Mouse (Mus musculus) spleen, adult 12 weeks (tissue): ENCODE measurements around the gene Pparg.

Experiments
- DNase-seq: peaks from one replicate; pipeline ENCODE4 v3.0.0; 2022; ENCODE audit warnings: low spot score

Gene Pparg

DNA sequence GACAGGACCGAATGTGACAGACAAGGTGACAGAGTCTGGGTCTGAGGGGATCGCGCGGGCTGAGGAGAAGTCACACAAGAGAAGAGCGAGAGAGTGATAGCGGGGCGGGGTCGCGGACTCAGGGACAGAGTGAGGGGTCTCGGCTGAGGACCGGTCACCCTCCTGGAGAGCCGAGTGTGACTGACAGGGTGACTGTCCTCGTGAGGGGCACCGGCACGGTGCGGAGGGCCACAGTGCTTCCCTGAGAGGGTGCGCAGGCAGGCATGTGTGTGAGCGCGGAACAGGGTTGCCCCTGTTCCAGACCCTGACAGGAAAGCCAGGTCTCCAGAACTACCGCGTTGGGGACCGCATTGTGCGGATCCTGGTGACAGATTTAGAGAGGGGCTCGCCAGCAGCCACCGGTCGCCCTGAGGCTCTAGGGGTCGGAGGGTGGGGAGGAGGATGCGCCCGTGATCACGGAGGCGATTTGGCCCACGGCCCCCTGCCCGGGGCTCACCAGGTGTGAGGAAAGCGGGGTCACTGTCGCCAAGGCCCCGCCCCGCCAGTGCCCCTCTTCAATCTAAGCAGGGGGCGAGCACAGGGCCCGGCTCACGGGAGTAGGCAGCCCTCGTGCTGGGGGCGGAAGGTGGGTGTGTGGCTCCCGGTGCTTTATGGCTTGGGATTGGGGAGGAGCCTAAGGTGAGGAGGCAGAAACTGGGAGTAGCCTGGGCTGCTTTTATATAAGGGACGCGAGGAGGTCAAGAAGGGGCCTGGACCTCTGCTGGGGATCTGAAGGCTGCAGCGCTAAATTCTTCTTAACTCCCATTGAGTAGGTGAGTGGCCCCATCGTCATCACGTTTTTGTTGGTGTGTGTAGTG, 1.1 kb downstream of the Pparg start:
- no peak for DNase-seq

DNA sequence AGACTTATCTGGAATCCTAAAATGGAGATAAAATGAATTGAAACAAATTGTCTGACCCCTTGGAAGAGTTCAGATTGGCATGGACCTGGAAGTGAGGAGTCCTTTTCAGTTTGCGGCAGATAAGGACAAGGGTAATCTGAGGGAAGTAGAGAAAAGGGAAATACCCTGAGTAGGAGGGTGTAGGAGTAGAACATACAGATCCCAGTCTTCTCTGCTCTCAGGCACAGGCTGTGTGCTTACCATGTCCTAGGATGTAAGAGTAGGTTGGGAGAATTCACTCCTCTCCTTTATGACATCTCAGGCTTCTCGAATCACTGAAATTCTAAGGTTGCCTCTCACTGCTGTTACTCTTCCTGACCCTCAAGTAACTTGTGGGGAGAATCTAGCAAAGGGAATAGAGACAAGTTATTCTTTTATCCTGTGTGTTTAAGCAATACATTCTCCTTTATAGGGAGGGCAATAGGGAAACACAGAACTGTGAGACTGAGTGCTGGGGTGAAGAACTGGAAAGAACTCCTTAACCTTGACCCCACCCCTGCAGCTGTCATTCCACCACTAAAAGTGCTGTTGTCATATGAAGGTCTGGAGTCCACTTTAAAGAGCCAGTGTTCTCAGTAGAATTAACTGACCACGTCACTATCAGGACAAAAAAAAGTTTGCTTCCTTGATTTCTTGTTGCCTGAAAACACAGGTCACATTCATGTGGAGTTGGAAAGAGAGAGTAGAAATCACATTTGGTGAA, 6.3 kb downstream of the Pparg start:
- no peak for DNase-seq

DNA sequence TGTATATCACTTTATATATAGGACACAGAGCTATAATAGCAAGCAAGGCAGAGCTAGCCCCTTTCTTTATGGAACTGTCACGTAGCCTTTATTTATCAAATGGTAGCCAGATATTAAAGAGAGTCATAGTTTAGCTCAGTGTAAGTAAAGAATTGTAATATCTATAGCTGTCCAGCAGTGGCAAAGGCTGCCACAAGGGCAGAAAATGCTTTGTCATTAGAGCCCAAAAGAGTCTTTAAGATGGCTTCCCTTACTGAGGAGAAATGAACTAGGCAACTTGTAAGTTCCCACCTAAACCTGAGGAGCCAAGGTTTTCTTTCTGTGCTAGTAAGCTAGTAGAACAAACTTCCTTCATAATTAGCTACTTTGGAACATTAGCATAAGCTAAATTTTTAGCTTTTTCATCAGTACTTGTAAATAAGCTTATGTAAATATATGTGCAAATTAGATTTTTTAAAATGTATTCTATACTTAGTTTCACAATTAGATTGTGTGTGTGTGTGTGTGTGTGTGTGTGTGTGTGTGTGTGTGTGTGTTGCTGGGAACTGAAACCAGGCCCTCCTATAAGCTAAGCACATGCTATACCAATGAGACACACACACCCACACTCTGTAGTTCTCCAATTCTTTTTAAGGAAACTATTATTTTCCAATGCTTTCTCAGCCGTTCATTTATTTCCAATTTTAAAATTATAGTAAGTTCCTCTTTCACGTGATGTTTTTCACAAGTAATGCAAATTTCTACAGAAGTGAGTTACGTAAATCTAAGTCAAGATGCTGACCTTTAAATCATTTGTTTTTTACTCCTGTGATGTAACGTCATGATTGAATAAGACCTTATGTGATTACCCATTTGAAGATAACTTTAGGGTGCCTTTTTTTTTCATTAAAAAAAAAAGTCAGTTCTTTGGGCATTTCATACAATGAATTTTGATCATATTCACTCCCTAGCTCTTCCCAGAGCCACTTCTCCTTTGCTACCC, 14.4 kb downstream of the Pparg start:
- DNase-seq, result no peak

DNA sequence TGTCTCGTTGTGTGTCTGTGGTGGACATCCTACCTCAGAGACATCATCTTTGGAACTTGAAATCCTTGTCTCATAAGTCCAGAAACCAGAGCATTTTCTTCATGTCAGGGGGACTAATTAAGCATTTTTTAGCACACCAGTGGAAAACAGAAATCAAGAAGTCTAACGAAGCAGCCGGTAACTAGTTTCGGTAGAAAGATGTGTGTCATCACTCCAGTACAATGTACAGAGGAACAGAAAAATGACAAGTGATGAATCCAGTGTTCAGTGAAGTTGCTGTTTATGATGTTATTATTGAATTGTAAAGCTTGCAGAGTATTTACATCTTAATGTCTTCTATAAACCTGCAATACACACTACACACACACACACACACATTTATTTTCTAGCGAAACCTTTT, 19.8 kb downstream of the Pparg start:
- no peak for DNase-seq

DNA sequence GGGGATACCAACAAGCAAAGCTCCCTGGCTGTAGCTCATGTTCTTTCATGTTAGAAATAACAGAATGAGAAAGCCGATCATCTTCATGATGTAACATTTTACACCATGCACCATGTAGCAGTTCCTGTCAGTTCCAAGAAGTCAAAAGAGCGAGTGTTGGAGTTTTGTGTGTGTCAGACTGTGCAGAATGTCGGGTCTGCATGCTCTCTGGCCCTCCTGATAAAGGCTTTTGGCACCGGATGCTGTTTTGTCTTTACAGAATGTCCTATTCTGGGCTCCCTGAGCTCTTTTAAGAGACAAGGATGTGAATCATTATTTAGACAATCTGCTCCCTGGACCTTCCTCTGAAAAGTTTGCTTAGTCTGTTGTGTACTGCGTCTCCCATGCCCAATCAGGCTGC, 22.0 kb downstream of the Pparg start:
- DNase-seq, result no peak

DNA sequence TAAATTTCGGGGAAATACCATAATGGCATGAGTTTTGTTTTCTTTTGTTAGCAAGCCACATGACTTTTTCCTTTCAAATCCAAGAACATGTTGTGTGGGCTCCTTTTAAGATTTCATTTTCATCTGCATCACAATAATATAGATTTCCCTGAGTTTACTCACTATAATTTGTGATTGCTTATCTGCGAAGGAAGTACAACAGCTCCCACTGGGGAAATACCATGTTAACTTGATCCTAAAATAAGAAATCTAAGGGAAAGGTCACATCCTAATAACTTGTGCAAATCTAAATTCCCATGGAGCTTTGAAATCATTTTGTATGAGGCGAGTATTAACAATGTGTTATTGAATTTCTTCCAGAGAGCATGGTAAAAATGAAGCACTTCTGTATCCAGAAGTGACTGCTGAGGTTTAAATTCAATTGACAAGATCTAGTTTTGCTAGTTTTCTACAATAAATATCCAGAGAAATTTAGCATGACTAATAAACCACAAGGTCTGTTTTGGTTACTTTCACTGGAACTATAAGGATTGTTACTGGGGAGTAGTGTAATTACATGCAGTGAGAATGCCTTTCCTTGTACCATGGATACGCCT, 29.3 kb downstream of the Pparg start:
- DNase-seq, result no peak

DNA sequence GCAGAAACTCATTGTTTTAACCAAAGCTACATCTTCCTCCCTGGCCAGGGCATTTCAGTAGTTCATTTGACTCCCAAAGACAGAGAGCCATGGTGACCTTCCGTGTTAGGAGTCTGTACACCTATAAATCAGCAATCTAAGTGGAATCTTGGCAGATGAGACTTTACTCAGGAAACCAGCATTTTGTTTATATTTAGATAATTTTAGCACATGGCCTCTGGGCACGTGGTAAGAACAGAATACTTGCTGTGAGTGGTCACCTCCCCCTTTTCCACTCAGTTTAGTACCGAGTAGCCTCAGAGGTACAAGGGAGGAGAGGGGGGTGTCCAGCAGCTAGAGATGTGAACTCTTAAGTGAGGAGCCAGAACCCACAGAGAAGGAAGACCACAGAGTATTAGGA, 36.2 kb downstream of the Pparg start:
- no peak for DNase-seq

DNA sequence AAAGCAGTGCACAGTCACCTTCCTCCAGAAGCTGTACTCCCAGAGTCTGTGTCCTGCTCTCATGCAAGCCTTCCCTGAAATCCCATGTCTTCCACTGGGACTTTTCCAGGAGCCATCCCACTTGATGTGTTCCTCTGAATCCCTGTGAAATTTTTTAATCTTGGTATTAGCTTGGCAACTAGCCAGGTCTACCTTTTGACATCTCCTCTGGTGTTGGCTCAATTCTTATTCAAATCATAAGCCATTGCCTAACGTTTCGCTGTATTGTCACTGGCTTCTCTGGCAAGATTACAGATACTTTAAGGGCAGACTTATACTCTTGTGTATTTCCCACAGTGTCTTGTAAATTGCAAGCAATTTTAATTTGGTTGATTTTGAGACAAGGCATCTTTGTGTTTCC, 43.6 kb downstream of the Pparg start:
- no peak for DNase-seq

DNA sequence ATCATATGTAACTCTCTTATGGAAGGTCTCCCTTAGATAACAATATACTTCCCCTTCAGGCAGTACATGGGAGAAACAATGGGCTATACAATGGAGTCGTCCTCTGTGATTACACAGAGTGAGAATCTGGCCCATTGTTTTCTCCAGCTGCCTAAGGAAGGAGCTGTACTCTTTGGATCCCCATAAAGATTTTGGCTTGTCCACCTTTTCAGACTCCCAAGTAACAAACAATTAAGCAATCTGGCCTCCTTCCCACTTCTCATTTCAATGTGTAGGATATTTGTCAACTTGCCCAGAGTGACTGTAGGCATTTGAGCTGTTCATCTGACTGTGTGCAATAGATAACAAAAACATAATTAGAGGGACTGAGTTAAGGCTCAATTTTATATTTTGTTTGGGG, 50.7 kb downstream of the Pparg start:
- DNase-seq, result no peak

DNA sequence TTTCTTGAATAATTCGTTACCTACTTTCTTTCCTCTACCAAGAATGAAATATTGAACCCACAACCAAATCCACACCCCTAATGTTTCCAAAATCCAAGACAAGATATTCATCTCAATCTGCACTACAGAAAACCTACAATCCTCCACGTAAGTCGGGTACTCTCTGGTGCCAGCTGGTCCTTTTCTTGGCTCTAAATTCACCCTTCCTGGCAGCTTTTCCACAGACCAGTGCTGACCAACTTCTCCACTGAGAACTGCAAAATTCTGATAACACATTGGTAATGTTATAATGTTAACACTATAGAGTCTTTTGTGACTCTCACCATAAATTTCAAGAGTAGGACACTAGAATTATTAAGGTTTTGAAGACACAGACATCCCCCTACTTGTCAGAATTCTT, 57.4 kb downstream of the Pparg start:
- DNase-seq, result no peak

DNA sequence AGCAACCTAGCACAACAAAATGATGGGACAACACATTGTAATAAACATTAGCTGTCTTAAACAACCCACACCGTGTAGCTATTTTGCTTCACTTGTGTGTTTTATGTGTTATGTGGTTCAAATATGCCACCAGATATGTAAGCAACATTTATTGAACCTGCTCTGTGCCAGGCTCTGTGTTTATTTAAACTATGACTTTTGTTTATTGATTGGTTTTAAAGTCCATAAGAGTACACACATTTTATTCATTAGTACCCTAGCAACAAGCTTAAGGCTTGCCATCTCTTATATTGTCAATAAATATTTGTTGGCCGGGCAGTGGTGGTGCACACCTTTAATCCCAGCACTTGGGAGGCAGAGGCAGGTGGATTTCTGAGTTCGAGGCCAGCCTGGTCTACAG, 58.2 kb downstream of the Pparg start:
- DNase-seq, result no peak

DNA sequence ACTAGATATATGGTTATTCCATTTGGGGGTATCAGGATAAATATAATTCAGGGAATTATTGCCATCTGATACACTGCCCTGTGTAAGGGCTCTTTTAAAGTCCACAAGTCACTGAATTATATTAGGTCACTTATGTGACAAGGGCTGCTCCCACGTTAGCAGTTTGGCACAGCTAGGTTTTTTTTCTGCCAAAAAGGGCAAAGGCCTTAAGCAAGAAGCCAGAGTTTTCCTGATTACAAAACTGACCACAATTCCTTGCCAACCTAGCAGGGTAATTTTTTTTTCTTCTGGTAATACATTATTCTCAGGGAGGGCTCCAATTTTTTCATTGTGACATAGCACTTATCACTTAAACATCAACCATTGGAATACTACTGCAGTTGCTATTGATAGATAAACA, 60.2 kb downstream of the Pparg start:
- no peak for DNase-seq

DNA sequence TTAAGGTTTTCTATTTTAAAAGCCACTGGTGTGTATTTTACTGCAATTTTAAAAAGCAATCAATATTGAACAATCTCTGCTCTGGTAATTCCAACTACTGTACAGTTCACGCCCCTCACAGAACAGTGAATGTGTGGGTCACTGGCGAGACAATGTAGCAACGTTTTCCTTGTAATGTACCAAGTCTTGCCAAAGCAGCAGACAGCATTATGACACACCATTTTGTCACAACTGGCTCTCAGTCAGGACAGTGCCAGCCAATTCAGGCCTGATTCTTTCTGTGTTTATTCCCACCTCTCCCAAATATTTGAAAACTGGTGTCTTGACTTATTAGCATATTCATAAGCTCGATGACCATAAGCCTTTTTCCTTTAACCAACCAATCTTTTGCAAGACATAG, 60.9 kb downstream of the Pparg start:
- no peak for DNase-seq

DNA sequence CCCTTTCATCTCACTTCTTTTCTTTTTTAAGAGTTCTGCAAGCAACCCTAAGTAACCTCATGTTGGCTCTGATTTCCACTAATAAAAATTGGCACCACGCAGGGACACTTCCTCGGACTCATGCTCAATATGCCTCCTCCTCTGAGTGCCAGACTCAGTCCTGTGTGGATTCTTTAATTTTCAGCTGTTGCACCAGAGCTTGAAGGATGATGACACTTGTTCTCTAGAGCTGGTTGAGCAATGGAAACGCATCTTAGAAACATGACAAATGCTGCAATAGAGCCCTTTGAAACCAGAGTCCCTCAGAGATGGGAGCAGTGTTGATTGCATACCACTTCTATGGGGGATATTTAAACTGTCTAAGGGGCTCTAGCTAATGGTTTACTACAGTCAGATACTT, 63.7 kb downstream of the Pparg start:
- no peak for DNase-seq

DNA sequence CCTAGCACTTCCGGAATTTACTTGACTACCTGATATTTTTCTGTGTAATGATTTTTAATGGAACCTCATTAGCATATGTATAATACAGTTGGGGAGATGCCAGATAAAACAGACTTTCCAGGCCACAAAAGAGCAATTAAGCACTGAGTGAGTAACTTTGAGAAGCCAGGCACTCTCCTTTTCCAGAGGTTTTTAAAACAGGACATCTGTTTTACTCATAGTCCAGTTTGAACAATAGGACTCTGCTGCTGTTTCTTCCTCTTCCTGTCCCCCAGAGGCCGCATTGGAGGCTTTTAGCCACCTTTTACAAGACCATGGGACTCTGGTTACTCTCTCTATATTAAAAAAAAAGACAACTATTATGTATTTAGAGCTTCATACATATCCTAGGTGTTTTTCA, 72.0 kb downstream of the Pparg start:
- no peak for DNase-seq

DNA sequence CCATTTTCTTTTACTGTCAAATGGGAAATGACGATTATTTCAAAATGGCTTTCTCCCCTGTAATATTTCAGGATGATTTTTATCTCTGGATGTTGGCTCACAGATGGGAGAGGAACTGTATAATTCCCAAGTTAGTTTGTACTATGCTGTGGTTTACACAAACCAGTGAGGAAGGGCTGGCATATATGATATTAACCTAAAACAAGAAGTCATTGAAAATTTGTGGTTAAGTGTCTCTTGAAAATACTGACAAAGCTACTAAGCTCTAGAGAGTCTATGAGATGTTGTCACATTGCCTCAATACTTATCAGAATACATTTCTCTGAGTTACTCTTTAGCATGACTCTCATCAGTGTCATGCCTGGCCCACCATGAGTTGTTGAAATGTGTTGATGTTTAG, 73.3 kb downstream of the Pparg start:
- DNase-seq, result no peak

DNA sequence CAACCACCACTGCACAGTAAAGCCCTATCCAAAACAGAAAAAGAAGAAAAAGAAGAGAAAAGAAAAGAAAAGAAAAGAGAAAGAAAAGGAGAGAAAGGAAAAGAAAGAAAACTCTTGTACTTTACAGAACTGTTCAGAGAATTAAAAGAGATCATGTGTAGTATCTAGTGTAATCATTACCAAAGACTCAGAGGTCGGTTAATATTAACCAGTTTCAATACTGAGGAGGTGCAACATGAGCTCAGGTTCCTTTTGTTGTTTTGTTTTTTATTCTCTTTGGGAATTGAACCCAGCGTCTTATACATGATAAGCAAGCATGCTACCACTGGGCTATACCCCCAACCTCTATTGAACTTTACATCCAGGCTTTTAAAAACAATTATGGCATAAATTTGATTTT, 74.1 kb downstream of the Pparg start:
- DNase-seq, result no peak

DNA sequence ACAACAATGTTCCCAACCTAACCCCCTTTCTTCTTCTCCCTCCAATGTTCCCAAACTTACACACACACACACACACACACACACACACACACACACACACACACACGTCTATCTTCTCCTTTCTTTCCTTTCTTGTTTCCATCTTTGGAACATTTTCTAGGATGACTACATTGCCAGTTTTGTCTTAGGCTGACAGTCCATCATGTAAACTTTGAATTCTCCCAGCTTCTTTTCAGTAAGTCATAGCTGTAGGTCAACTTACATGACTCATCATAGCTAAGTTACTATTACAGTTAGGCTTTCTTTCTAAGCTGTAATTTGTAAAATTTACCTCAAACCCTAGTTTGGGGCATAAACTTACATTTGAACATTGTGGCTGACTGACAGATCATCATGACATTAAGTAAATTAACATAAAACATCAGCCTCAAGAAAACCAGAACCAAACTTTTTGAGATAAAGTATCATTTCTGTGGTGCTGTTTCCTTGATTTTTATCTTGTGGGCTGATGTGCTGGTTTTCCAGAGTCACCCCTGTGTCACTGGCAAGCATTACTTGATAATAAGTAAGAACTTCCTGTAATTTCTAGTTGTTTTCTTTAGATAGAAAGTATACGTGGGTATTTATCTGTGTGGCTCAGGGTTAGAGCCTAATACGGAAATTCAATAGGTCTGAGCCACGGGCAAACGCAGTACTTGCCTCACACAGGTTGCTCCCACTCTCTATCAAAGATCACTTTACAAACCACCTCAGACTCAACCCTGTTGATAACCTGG, 79.7 kb downstream of the Pparg start:
- DNase-seq, result no peak

DNA sequence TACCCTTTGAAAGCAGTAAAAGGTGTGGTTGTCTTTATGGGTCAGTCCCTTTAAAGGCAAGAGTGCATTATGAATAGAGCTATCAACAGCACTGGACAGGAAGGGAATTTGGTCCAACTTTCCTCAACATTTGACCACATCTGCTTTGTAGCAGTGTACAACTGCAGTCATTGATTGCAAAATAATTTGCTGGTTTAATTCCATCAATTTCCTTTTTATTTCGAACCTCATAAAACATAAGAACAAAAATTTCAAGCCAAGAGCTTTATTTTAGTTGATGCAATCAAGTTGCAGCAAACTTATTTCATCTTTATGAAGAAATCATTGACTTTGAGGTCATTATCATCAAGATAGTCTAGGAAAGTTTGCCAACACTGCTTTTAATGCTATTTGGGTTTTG, 91.8 kb downstream of the Pparg start:
- DNase-seq, result no peak

DNA sequence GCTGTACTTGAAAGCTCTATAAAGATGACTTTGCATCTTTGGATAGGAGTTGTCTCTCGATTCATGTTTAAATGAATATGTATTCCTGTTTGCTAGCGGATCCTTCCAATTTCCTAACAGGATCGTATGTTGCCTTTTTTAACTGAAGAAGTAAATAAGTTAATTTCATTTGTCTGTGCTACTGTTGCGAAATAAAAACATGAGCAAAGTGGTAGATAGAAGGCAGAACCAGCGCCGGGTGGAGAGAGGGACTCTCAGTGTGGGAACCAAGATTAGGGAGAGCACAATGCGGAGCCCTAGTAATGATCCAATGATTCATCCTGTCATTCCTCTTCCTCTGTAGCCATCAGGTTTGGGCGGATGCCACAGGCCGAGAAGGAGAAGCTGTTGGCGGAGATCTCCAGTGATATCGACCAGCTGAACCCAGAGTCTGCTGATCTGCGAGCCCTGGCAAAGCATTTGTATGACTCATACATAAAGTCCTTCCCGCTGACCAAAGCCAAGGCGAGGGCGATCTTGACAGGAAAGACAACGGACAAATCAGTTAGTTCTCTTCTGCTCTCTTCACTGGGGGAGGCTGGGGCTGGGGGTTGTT, 102.1 kb downstream of the Pparg start:
- DNase-seq, result no peak

DNA sequence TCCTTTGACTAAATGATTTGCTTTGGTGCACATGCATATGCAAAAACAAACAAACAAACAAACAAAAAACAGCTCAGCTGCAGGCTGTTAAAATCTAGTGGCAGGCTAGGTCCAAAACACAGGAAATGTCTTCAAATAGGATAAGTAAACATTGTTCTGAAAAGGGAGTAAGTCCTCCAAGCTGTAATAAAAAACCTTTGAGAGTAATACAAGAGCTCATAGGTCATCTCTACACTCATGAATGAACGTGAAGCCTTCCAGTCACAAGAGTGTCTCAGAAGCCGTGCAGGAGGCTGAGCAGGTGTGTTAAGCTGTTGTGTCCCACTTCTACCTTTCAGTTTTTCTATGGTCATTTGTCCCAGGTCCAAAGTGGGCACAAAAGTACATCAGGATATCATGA, 102.6 kb downstream of the Pparg start:
- no peak for DNase-seq
